Mouse (Mus musculus) brain, embryonic 14.5 days (tissue): ENCODE data around the gene Ankrd13a. TPM values are rescaled to one million over a fixed set of nuclear protein-coding genes. Genes with fewer than 3 reads are reported as not detected.

Experiments used
- DNase-seq: peaks from one replicate; pipeline ENCODE4 v3.0.0-alpha.2; 2011; ENCODE audit warnings: low read depth
- CTCF ChIP-seq: fragments of 200-500 bp; IDR thresholded peaks from 2 replicates; pipeline ENCODE4 v1.5.1; 2012; ENCODE audit warnings: inconsistent platforms, mild to moderate bottlenecking, moderate library complexity, borderline replicate concordance; ENCODE audit not compliant: insufficient read depth, insufficient read length; ENCODE audit errors: extremely low read depth
- POLR2A ChIP-seq: fragments of 200-500 bp; IDR thresholded peaks from 2 replicates; pipeline ENCODE4 v1.6.1; 2012; ENCODE audit warnings: mild to moderate bottlenecking, inconsistent platforms, borderline replicate concordance; ENCODE audit not compliant: poor library complexity, insufficient read depth, insufficient read length, severe bottlenecking; ENCODE audit errors: extremely low read depth
- polyA plus RNA-seq: library from polyadenylated mRNA; depleted of rRNA; stranded (reverse); fragments of >200 nt; gene quantifications from 2 replicates; pipeline ENCODE4 v1.2.3, GENCODE M21; 2012

Gene Ankrd13a
- polyA plus RNA-seq, 1 experiment = 58.6 TPM

DNA sequence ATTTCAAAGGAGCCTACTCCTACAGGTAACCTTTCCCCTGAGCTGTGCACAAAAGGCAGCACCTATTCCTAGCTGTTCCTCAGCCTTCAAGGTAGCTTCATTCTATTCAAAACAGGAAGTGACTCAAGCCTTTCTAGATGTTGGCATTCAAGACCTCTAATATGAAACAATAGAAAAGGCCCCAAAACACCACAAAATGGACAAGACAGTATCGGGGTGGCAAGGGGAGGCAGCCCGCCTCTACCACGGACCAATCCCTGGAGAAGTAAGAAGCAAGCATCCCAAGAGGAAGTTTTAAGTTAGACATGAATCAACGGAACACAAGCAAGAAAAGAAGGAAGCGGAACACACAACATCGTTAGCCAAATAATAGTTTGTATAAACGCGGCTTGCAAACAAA lies 2.7 kb upstream of the Ankrd13a start:
- TF ChIP-seq POLR2A (no peak), CTCF (no peak)
- no peak for DNase-seq

DNA sequence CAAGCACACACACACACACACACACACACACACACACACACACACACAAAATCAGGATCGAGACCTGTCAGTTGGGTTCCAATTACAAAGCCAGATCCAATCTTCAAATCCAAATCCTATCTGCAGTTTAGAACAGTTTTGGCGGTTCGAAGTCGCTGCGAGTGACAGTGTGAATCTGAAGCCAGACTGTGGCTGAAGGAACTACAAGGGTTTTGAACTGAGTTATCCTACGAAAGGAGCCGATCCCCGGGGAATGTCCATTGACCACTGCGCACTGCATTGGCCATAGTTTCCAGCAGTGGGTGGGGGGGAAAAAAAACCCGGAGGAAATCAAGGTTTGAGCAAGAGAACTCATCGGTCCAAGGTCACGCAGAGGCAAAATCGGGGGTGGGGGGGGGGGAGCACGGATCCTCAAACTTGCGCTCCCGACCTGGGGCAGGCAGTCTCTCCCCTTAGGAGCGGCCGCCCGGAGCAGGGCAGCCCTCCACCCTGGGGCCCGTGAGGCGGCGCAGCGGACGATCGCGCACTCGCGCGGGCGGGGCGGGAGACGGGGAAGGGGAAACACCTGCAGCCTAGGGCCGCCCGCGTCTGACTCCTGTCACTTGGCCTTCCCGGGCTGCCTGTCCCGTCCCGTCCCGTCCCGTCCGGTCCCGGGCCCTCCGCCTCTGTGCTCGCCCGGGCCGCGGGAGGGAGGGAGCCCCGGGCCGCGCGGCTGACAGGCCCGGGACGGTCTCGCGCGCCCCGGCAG lies 1.8 kb upstream of the Ankrd13a start:
- no peak for DNase-seq

DNA sequence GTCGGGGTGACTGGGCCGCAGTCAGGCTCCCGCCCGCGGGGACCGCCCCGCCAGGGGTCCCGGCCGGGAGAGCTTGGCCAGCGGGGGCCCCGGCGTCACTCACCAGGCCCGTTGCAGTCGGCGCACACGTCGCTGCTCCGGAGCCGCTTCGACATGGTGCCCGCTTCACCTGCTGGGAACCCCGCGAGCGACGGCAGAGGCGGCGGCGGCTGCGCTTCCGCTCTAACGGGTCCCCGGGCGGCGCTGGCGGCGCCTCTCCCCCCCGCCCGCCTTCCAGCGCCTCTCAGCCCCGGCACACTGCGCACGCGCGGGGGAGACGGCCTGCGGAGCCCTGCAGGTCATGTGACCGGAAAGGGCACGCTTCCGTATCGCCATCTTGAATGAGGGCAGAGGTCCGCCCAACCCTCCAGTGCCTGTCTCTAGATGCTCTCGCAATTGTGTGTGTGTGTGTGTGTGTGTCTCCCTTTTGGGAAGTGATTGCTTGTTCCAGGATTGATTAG lies 1.2 kb upstream of the Ankrd13a start:
- no peak for TF ChIP-seq CTCF
- peak; percentile 79 for TF ChIP-seq POLR2A
- DNase-seq = peak; percentile 99

More for the DNA sequence above, 1.8 kb upstream of the Ankrd13a start:
- TF ChIP-seq CTCF (no peak), POLR2A (no peak)

DNA sequence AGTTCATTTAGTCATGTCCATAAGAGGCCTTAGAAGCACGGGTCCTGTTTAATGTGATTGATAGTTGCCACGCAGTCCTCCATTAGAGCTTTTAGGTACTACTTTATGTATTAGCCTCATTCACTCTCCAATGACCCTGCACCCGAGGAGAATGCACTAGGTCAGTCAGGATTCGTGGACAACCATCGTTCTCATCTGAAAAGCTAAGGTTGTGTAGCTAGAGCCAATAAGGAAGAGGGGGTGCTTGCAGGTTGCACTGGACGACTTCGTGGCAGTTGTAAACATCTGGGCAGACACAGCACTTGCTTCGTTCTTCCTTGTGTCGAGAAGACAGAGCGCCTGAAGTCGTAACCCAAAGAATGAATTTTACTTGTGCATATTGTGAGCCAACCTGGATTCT lies 697 bp upstream of the Ankrd13a start:
- TF ChIP-seq CTCF (no peak), POLR2A (no peak)
- no peak for DNase-seq

DNA sequence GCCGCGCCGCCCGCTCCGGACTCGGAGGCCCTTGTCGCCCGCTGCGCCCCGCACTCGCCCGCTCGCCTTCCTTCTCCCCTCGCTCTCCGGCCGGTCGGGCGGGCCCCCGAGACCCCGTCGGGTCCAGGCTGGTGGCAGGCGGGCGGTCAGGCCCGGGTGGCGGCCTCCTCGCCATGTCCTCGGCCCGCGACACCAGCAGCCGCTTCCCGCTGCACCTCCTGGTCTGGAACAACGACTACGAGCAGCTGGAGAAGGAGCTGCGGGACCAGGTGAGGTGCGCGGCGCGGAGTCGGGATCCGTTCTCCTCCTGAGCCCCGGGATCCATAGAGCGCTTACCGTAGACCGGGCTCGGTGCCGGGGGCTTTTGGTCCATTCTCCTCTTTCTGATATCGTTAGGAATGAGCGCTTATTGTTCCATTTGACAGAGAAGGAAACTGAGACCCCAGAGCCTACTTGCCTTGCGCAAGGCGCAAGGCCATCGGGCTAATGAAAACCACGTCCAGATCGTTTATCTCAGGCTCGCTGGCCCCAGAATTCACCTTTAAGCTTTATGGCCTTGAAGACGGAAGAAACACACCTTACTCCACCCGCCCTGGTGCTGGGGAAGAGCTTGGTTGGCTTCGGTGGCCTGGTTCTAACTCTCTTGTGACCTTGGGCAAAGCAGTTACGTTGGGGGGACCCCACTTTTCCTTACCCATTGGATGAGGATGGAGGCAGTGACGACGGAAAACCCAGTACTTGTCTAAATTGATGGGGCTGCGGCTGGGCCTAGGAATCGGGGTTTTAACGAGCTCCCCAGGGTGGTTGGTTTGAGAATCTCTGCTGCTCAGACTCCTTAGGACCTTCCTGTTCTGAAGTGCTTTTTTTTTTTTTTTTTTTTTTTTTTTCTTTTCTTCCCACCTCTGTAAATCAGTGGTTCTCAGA lies 841 bp downstream of the Ankrd13a start, which contains the start of gene Git2:
Gene Git2 (minus strand): TSS at position 462 of the 924 bp plus-strand sequence.
- peak; percentile 57 for DNase-seq

DNA sequence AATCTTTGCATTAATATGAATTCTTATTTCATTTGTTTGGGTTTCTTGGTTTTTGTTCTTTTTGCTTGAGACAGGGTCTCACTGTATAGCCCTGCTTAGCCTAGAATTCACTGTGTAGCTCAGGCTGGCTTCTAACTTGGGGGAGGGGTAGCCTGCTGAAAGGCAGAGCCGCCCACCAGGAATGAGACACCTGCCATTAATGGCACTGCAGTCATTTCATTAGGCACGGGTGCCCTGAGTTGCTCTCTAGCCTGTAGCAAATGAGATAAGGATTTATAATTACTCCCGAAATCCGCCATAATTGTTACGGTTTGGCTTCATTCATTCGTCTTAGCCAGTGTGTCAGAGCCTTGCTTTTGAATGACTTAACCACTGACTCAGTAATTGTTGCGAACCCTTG lies 1.7 kb downstream of the Ankrd13a start:
- DNase-seq = no peak
- TF ChIP-seq POLR2A = no peak
- no peak for TF ChIP-seq CTCF

More for the DNA sequence above, 841 bp downstream of the Ankrd13a start, which contains the start of gene Git2:
- no peak for TF ChIP-seq POLR2A
- TF ChIP-seq CTCF = no peak

DNA sequence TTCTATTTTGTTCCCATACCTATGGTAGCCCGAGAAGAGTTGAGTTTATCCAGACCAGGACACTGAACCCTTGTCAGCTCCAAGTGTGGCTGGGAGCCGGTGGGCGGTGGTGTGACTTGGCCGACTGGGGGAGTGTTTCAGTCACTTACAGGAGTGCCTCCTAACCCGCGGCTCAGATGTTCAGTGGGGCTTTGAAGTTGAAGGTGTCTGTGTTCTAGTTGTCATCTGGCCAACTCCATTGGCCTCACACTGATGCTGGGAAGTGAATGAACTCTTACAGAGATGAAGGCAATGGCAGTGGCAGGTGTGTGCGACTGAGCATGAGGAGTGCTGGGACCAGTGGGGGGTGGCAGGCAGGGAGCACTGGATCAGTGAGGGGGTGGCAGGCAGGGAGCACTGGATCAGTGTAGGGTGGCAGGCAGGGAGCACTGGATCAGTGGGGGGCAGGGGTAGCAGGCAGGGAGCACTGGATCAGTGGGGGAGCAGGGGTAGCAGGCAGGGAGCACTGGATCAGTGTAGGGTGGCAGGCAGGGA lies 5.5 kb downstream of the Ankrd13a start:
- TF ChIP-seq POLR2A = no peak
- TF ChIP-seq CTCF = no peak
- DNase-seq = no peak

DNA sequence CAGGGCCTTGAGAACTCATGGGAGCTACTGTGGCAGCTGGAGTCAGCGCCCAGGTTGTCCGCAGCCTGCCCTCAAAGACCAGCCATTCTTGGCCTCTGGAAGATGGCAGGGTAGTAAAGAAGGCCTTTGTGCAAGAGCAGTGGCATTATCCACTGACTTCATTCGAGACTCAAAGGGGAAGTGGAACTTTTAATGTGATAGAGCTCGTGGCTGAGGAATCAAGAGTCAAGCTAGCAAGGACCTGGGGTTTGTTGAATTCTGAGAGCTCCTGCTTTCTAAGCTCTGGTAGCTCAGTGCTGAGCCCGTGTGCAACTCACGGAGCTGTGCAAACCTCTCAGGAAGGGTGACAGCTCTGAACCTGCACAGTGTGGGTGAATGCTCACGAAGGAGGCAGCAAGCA lies 6.4 kb downstream of the Ankrd13a start:
- DNase-seq = no peak
- no peak for TF ChIP-seq POLR2A
- no peak for TF ChIP-seq CTCF

DNA sequence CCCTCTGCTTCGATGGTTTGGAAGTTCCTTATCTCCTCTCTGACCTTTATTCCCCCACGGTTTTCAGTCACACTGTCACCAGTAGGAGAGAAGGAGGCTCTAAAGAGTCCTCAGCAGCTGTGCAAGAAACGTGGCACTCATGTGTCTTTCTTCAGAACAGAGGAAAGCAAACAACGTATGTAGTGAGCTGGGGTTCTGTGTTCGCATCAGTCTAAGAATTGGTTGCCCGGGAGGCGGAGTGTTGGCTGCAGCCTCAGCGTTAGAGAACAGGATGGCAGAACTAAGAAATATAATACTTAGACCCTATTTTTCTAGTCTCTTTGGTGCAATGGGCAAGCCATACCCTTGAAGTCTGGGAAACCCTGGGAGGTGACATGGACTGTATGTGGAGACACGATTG lies 8.5 kb downstream of the Ankrd13a start:
- DNase-seq = no peak
- TF ChIP-seq CTCF (no peak), POLR2A (no peak)

DNA sequence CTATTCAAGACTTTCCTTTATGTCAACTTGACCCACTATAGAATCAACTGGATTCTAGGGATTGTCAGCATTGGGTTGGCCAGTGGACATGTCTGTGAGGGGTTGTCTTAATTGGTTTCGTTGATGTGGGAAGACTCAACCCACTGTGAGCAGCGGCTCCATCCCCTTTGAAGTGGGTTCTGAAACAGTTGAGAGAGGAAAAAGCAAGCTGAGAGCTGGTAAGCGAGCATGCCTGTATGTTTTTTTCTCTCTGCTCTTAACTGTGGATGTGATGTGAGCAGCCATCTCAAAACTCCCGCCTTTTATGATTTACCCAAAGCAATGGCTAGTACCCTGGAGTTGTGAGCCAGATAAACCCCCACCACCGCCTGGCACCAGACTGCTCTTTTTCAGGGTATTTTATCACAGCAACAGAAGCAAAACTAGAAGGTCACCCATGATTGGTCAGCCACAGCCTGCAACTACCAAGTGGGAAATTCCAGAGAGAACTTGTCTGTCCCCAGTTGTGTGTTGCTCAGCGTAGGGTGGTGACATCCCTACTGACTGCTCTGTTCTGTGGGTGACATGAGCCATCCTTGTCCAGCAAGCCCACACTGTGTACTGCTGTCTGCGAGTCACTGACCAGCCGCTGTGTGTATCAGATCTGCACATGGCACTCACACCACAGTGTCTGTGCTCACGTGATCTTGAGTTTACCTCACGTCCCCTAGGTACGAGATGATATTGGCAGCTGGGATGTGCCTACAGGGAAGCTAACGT lies 9.1 kb downstream of the Ankrd13a start:
- DNase-seq = no peak
- TF ChIP-seq CTCF = no peak
- TF ChIP-seq POLR2A = no peak
